Comparison of ENCODE assay signal across 11 mouse cellular contexts in genomic region chr17:4871267-4871666, GRCm38 (mm10).
"Had no signal": no experiment of that assay in that cellular context is flagged by ENCODE, and none has a peak within 500 bp of the region (broad histone marks: within the 10 kb centered on the region; RNA-seq: fewer than 3 reads in every experiment).

No protein-coding gene starts in this region.

- ATAC-seq: liver, postnatal 0 days; lung, postnatal 0 days; midbrain, embryonic 13.5 days; midbrain, embryonic 15.5 days had no signal

- DNase-seq: liver, postnatal 0 days; lung, adult 2 months; lung, postnatal 14 days; lung, postnatal 36 days; right cerebral cortex, postnatal 14 days; thymus, adult 18-20 months; thymus, postnatal 14 days; thymus, postnatal 36 days had no signal
